Mouse (Mus musculus) gastrocnemius, adult 18-20 months (tissue): Measurements from ENCODE around the gene Itpa. TPM values are rescaled to one million over a fixed set of nuclear protein-coding genes. Genes with fewer than 3 reads are reported as not detected.
A peak's percentile ranks its signal among the peaks of the same experiment; 100 is the strongest.
"Not testable (repeated sequence)": the region's sequence is repeated elsewhere in the genome, so short reads cannot be mapped to it uniquely, and the experiment has no call there.

Experiments used
- DNase-seq: peaks from one replicate; pipeline ENCODE4 v3.0.0; 2021; ENCODE audit warnings: low spot score
- long read RNA-seq, 2 experiments: library from polyadenylated mRNA; stranded (forward); transcript quantifications; one replicate each; pipeline ENCODE4 v2.0.0; 2021
- total RNA-seq, 2 experiments: library from RNA; stranded (reverse); gene quantifications; 2 replicates each; pipeline ENCODE4 v1.2.3; 2021

The Itpa gene
- 10 to 100 TPM; 11.5 to 12.7 TPM for total RNA-seq
- long read RNA-seq, experiment 1, transcript Itpa-201 (8 exons, 1,390 nt) = major isoform, 19 of 21 reads
- long read RNA-seq, experiment 1, partial matches to known transcripts = 1 of 21 reads
- long read RNA-seq, experiment 1, other reads (novel, unspliced or antisense) = 1 of 21 reads
- long read RNA-seq, experiment 2, transcript Itpa-201 (8 exons, 1,390 nt) = major isoform, 15 of 16 reads
- long read RNA-seq, experiment 2, partial matches to known transcripts = 0 of 16 reads
- long read RNA-seq, experiment 2, other reads (novel, unspliced or antisense) = 1 of 16 reads

DNA sequence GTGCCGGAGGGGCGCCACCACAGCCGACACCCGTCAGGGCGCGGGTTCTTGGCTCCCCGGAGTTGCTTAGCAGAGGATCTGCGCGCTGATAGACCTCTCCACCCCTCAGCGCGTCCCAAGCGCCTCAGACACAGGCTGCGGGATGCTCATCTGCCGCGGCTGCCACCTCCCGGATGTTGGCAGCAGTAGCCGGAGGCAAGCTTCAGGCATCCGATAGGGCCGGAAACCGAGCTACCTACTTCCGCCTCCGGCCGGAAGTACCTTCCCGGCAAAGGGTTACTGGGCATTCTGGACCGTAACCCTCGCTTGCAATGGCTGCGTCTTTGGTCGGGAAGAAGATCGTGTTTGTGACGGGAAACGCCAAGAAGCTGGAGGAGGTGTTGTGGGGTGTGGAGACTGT lies at the start of gene Itpa:
Gene Itpa, plus strand, starts transcription at position 52 of the 400 bp plus-strand sequence.
- peak; percentile 79 for DNase-seq

DNA sequence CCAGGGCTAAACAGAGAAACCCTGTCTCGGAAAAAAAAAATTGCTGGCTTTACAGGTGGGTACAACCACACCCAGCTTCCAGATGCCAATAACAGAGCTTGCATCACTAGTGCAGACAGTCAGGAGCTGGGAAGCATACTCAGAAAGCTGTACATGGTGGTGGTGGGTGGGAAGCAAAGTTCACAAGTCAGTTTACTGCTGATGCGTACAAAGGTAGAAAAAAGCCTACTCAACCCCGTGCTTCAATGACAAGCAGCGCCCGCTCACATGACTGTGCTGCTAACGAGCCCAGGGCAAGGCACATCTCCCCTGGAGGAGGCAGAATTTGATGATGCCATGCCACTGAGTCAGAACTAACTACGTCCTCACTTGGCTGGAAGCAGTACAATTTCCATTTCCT lies 48.4 kb upstream of the Itpa start:
- DNase-seq = no peak

DNA sequence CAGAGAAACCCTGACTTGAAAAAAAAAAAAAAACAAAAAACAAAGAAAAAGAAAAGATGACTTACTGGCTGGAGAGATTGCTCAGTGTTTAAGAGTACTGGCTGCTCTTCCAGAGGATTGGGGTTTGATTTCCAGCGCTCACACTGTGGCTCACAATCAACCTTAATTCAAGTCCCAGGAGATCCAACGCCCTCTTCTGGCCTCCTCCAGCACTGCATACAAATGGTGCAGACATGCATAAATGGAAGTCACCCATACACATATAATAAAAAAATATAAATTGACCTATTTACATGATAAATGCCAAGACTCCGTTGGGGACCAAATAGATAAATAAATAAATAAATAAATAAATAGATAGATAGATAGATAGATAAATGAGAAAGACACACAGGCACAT lies 39.0 kb upstream of the Itpa start:
- DNase-seq = no peak

DNA sequence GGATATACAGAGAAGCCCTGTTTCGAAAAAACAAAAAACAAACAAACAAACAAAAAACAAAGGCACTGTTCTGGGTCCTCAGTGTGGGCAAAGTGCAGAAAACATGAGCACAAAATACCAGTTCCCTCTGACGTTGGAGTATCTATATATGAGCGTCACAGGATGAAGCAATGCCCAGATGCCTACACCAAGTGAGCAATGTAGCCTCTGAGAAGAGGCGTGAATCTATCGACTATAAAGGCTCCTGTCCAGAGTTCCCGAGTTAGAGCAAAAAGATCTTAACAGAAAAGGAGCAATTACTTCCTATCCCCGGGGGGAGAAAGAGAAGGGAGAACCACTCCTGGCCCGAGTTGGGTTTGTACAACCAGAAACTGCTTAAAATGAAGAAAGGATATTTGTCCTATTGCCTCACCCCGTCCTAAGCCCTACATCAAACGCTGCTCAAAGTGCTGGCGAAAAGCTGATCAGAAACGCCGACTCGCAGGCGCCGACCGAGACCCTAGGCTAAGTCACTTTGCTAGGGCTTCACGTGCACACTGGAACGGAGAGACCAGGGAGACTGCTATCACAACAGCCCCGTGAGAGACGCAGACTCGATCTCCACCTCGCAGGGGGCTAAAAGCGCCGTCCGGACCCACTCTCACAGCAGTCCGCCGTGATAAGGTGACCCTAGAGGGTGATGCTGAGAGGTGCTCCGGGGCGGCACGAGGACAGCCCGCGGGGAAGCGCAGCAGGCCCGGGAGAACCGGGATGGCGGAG lies 38.2 kb upstream of the Itpa start:
- DNase-seq = no peak

DNA sequence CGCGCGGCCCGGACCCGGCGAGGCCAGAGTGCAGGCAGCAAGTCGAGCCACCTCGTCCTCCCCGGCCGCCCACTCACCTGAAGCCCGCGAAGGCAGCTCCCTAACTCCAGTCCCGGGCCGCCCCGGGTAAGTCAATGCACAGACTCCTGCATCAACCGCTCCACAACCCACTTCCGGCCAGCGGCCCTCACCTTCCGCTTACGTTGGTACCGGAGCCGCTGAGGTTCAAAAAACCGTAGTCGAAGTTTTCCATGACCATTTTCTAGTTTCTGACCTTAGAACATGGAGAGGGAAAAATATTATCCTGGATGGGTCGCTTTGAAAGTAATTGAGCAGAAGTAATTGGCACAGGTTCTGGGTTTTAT lies 37.6 kb upstream of the Itpa start, which contains the start of the genes Fastkd5 and Ubox5:
Gene Fastkd5, minus strand, starts transcription at position 189 of the 365 bp plus-strand sequence.
Gene Ubox5, minus strand, starts transcription at position 200 of the 365 bp plus-strand sequence.
- peak; percentile 94 for DNase-seq

DNA sequence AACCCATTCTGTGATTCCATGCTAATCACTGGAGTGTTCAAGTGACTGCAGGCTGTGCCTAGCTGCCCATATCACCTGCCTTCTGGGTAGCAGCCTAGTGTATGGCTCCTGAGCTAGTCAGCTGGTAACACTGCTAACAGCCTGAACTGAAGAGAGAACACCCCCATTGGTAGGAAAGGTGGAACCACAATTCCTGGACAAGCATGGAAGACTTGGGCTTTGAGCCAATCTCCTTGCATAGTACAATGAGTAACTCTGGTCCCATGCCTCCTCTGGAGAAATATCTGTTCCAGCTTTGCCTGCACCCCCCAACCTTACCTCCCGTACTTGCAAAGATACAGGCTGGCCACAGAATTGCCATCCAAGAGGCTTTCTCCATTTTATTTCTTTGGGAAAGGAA lies 35.0 kb upstream of the Itpa start:
- no peak for DNase-seq

DNA sequence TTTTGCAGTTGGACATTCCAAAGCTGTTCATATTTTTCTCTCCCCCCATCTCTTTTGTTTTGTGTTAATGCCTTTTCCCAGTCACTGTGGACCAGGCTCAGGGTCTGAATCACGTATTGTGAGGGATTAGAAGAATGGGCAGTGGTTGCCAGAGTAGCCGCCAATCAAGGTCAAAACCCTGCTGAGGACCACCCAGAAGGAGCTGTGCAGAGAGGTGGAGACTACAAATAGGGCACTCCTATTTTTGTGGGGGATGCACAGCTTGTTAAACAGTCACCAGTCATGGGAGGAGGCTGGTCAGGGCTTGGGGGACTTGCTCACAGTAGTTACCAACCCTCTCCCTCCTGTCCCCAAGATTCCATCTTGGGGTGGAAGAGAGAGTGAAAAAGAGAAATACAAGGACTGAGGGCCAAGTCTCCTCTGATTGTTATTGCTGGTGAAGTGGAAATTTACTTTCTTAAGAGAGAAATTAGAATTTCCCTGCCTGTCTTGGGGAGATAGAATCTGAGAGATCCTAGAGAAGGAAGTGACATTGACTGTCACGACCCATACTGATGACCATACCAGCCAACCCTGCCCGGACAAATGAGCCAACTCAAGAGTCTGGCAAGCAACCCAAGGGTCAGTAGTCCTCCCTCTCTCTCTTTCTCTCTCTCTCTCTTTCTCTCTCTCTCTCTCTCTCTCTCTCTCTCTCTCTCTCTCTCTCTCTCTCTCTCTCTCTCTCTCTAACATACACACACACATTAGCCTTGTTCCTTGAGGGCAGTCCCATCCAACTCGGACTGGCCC lies 34.3 kb upstream of the Itpa start:
- no peak for DNase-seq

DNA sequence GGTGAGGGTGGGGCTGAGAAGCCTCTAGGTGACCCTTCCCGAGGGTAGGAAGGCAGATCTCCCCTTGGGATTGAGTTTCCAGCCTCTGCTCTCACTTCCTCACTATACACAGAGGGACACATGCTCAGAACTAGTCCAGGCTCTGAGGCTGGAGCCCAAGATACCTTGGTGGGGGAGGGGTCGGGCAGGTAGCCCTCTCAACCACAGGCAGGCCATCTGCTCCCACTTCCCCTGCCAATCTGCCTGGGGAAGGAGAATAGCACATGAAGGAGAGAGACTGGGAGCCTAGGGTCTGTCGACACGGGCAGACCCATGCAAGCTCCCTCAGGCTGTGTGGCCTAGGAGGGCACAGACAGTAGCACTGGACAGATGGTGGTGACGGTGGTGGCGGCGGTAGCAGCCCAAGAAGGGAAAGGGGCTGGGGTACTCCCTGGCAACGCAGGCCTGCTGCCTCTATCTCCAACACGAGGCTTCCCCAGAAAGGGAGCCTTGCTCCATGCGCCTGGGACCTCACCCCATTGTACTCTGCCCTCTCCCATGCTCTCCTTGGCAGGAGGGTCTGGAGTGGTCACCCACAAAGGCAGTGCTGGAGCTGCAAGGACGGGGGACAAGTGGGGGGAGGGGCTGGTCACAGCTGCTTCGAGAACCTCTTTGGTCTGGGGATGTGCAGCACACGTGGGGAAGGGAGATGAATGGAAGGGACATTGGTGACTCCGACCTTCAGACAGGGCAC lies 33.2 kb upstream of the Itpa start:
- no peak for DNase-seq

DNA sequence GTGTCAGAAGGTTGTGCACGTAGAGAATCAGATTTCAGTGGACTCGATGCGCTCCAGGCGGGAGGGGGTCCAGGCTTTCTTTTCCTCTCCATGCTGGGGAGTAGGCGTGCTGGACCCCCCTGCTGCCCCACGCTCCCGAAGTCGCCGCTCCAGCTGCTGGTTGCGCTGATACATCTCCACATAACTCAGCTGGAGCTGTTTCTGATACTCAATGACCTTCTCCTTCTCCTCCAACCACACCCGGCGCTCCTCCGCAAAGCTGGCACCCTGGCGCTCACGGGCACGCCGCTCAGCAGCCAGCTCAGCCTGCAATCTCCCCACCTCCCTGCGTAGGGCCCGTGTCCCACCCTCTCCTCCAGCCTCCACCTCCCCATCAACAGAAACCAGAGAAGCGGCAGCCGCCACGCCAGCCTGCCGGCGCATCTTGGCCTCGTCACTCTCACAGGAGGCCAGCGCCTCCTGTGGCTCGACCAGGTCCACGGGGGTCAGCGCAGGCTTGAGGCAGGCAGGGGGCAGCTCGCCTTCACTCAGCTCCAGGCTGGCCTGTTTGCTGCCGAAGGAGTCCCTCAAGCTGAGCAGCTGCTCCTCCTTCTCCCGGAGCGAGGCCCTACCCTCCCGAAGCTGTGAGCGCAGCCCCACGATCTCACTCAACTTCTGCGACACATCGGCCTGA lies 32.5 kb upstream of the Itpa start:
- no peak for DNase-seq

DNA sequence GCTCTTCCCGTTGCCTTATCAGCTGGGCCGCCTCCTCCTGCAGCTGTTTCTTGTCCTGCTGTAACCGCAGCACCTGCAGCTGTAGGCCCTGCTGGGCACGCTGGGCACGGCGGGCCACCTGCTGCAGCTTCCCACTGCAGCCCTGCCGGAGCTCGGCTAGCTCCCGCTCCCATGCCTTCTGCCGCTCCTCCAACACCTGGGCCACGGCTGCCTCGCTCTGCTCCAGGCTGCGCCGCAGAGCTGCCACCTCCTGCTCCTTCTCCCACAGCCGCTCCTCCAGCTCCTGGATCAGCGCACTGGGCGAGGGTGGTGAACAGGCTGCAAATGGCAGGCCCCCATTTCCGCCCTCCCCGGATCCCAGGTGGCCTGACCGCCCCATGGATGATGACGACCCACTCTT lies 31.6 kb upstream of the Itpa start:
- no peak for DNase-seq

DNA sequence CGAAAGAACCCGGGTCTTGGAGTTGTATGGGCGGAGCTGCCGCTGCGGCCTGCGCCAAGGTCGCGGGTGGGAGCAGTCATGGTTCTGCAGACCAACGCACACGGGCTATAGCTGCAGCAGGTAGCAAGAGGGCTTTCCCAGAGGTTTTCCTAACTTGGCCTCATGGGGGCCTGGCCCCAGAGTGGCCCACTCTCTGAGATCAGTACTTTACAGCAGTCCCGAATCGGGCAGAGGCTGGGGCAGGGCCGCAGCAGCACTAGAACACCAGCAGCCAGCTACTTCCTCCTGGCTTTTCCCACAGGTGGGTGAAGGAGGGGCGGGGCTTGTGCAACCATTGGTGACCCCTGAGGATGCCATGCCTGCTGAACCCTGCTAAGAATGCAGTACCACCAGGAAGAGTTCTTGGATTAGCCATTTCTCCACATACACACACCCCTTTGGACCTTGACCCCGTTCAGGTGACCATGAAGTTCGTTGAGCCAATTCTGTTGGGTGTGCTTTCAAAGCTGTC lies 29.3 kb upstream of the Itpa start:
- no peak for DNase-seq

DNA sequence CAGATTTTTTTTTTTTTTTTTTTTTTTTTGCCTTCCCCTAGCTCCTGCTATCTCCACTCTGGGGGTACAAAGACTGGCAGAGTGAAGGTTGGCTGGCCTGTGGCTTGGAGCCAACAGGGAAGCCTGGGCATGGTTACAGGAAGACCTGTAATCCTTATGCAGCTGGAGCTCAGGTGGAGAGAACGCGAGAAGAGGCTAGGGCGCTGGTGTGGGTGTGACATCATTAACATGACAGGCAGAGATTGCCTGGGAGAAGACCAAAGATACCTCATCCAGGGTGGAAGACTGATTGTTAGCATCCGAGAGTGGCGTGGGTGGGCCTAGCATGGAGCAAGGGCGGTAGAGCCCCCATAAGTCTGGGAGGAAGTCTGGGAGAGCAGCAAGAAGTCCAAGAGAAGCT lies 28.1 kb upstream of the Itpa start:
- no peak for DNase-seq

DNA sequence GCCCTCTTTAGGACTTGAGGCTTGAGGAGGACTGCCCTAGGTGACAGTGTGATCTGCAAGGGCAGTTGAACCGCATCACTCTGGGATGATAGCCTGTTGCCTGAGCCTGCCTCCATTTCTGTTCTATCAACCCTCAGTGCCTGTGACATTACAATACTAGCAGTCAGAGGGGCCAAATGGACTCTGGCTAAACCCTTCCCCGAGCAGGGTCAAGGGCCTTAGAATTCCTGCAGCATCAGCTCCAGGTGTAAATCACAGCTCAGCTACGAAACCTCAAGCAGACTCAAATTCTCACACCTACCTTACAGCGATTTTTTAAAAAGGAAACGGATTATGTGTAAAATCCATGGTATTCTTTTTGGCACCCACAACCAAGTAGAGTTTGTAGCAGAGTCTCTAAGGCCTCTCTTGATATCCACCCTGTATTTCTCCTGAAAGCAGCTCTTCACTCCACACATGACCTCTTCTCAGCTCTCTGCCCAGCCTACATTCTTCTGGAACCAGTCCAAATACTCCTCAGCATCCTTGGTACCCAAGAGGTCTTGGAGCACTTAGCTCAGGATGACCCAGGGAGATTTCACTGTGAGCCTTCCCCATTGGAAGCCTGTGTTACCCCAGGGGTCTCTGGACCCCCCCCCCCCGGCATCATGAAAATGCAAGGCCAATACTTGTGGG lies 25.9 kb upstream of the Itpa start:
- no peak for DNase-seq

DNA sequence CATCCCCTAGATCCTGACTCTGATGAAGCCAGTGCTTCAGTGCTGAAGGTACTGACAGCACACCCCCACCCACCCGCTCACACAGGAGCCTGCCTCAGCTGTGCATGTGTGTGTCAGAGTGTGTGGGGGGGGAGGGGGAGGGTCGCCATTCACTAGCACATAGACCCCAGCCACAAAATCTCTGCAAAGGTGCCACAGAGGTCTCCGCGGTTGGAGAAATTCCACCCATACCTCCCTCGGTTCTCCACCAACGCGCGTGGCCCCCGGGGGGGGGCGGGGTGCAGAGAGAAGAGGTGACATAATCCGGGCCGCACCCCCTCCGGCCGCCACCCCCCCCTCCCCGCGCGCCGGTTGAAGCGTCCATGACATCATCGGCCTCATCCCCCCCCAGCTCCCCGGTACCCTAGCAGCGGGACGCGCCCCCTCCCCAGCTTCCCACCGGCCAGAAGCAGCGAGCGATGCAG lies 25.2 kb upstream of the Itpa start:
- no peak for DNase-seq

DNA sequence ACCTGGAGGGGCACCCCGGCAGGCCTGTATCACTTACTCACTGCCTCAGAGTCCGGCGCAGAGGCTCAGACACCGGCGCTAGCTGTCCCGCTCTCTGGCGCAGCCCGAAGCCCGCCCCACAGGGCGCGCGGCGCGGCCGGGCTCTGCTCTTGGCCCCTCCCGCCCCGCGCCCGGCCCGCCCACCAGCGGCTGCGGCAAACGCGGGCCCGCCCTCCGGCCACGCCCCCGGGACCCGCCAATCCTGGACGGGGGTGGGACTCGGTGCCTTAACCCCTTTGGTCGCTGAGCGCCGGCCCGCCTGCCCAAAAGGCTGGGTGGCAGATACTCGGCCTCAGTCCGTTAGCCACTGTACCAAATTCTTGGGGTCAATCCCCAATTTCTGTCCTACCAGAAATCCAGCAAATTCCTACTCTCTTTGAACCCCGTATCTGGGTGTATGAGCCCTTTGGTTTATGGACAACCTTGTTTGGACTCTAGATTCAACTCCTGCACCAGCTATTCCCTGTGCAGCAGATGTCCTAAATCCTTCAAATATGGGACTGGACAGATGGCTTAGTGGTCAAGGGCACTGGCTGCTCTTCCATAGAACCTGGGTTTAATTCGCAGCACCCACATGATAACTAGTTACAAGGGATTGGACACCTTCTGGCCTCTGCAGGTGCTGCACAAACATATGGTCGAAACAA lies 24.6 kb upstream of the Itpa start, which contains the start of gene Lzts3:
Gene Lzts3, minus strand, starts transcription at position 120 of the 686 bp plus-strand sequence.
- DNase-seq = peak; percentile 93

DNA sequence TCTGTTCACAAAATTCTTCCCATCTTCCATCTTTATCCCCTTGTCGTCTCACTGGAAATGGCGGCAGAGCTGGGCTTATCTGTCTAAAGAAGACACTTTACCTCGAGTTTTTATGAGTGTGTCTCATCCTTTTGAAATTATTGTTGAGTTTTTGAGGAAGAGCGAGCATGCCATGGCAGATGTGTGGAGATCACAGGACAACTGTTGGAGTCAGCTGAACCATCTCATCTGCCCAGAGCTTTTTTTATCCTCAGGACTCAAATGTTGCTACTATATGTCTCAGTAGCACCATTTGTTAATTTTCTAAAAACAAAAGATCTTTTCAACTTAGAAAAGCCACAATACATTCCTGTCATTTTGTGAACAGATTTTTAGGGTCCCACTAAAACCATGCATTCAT lies 22.2 kb upstream of the Itpa start:
- no peak for DNase-seq

DNA sequence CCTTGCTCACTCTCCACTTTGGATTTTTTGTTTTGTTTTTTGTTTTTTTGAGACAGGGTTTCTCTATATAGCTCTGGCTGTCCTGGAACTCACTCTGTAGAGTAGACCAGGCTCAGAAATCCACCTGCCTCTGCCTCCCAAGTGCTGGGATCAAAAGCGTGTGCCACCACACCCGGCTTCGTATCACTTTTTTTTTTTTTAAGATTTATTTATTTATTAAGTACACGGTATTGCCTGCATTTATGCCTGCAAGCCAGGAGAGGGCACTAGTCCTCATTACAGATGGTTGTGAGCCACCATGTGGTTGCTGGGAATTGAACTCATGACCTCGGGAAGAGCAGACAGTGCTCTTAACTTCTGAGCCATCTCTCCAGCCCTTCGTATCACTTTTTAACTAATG lies 18.4 kb upstream of the Itpa start:
- DNase-seq = not testable (repeated sequence)

DNA sequence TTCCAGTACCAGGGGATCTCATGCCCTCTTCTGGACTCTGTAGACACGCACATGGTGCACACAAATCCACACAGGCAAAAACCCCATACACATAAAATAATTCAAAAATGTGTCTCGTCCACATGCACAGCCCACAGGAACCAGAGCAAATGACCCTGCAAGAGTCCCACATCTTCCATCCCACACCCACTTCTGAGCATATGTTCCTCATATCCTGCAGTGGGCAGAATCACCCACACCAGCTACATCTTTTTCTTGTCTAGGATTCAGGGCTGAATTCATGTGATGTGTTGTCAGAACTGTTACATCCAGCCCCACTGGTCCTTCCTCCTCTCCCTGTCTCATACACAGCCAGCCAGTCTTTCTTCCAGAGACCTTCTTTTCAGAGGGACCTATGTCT lies 14.1 kb upstream of the Itpa start:
- no peak for DNase-seq

DNA sequence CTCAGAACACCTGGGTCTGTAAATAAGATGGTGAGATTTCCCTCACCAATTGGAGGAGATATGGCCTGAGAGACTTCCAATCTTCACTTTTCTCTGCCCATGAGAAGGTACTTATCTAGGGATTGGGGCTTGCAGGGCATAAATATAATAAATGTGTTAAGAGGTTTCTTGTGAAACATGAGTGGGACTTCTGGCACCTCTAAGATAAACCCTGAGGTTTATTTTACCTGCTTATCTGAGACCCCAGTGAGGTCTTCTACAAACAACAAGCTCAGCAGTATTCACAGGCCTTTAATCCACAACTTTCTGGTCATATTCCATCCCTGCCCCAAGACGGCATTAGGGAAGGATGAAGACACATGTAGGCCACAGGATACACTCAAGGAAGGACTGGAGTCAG lies 13.7 kb upstream of the Itpa start:
- no peak for DNase-seq
